Mouse (Mus musculus) monocyte, adult 5-6 weeks (primary cell): ENCODE results near the gene Phgdh. TPM values are rescaled to one million over a fixed set of nuclear protein-coding genes. Genes with fewer than 3 reads are reported as not detected.
"Not testable (repeated sequence)": the region's sequence is repeated elsewhere in the genome, so short reads cannot be mapped to it uniquely, and the experiment has no call there.

Experiments used
- ATAC-seq: fragments of 153-309, 156-312 bp; replicated peaks from 2 replicates; pipeline ENCODE4 v1.8.0; 2017; ENCODE audit warnings: mild to moderate bottlenecking; ENCODE audit not compliant: low TSS enrichment, insufficient number of reproducible peaks, severe bottlenecking, poor library complexity, low FRiP score
- total RNA-seq: library from RNA; stranded (forward); fragments of 200-1000, 200-491, 200-594 nt; gene quantifications from 3 replicates; pipeline ENCODE4 v1.2.3, GENCODE M21; 2017

The Phgdh gene
- total RNA-seq, result 9.0 to 54.0 TPM (median 33.0 TPM) in 3 replicates

- ATAC-seq, result not testable (repeated sequence)
These were observed at the start of gene Phgdh for GRCm38 (mm10) chr3:98339706-98340109. TSS of gene Phgdh (minus strand) at chr3:98339990.

- ATAC-seq, result no peak
These were observed 49.5 kb upstream of the Phgdh start for GRCm38 (mm10) chr3:98389305-98389704.

- no peak for ATAC-seq
These were observed 48.0 kb upstream of the Phgdh start for GRCm38 (mm10) chr3:98387756-98388155.

GRCm38 (mm10) chr3:98387086-98387485 is 47.3 kb upstream of the Phgdh start:
- ATAC-seq, result no peak

- no peak for ATAC-seq
These were observed 43.4 kb upstream of the Phgdh start for GRCm38 (mm10) chr3:98383024-98383790.

- ATAC-seq, result no peak
These were observed 42.6 kb upstream of the Phgdh start, which contains the start of gene Zfp697 for GRCm38 (mm10) chr3:98382246-98382939. TSS of gene Zfp697 (plus strand) at chr3:98382461.

- ATAC-seq, result no peak
These were observed 42.0 kb upstream of the Phgdh start for GRCm38 (mm10) chr3:98381677-98382245.

- no peak for ATAC-seq
These were observed 39.4 kb upstream of the Phgdh start for GRCm38 (mm10) chr3:98379236-98379635.

- ATAC-seq, result no peak
These were observed 38.5 kb upstream of the Phgdh start for GRCm38 (mm10) chr3:98378267-98378666.

- ATAC-seq, result no peak
These were observed 35.2 kb upstream of the Phgdh start for GRCm38 (mm10) chr3:98374980-98375379.

- no peak for ATAC-seq
These were observed 34.4 kb upstream of the Phgdh start for GRCm38 (mm10) chr3:98374062-98374719.

GRCm38 (mm10) chr3:98368776-98369175 is 29.0 kb upstream of the Phgdh start:
- ATAC-seq, result no peak

- no peak for ATAC-seq
These were observed 28.5 kb upstream of the Phgdh start for GRCm38 (mm10) chr3:98368283-98368682.

- ATAC-seq, result no peak
These were observed 27.0 kb upstream of the Phgdh start for GRCm38 (mm10) chr3:98366823-98367222.

- ATAC-seq, result no peak
These were observed 26.3 kb upstream of the Phgdh start for GRCm38 (mm10) chr3:98366086-98366485.

- no peak for ATAC-seq
These were observed 23.0 kb upstream of the Phgdh start for GRCm38 (mm10) chr3:98362753-98363152.

GRCm38 (mm10) chr3:98356632-98357370 is 17.0 kb upstream of the Phgdh start:
- no peak for ATAC-seq

GRCm38 (mm10) chr3:98356026-98356365 is 16.2 kb upstream of the Phgdh start:
- no peak for ATAC-seq
